Mouse (Mus musculus) MEL (cell line): Measurements from ENCODE around the gene 1500009C09Rik. TPM values are rescaled to one million over a fixed set of nuclear protein-coding genes. Genes with fewer than 3 reads are reported as not detected.

Source experiments
- DNase-seq: peaks from one replicate; pipeline ENCODE4 v3.0.0; 2011; ENCODE audit warnings: low read depth, low spot score
- H3K27ac ChIP-seq: 2 replicates; pipeline ENCODE4 v1.5.1; 2012; ENCODE audit warnings: low read depth, mild to moderate bottlenecking, control low read depth, low read length, moderate library complexity; ENCODE audit not compliant: control insufficient read depth
- H3K27me3 ChIP-seq, 2 experiments: fragments of 150-350 bp in 1 of 2; sonication (generic) in 1 of 2; 2 replicates each; pipeline ENCODE4 v1.6.1; 2012; ENCODE audit warnings: low read length in 2 of 2, mild to moderate bottlenecking in 2 of 2, improper control_type of control experiment in 1 of 2, moderate library complexity in 1 of 2; ENCODE audit not compliant: insufficient read depth in 2 of 2, control insufficient read depth in 1 of 2
- H3K36me3 ChIP-seq, 2 experiments: 2 replicates each; pipeline ENCODE4 v1.6.1; 2012 to 2014; ENCODE audit warnings: low read length in 2 of 2, improper control_type of control experiment in 1 of 2, inconsistent platforms in 1 of 2, mild to moderate bottlenecking in 1 of 2; ENCODE audit not compliant: insufficient read depth in 2 of 2, control insufficient read depth in 1 of 2
- H3K4me1 ChIP-seq, 2 experiments: fragments of 150-350 bp in 1 of 2; sonication (generic) in 1 of 2; 2 replicates each; pipeline ENCODE4 v1.6.1; 2012; ENCODE audit warnings: low read length in 2 of 2, improper control_type of control experiment in 1 of 2, mild to moderate bottlenecking in 1 of 2; ENCODE audit not compliant: insufficient read depth in 2 of 2, control insufficient read depth in 1 of 2
- H3K4me3 ChIP-seq, 2 experiments: fragments of 150-350 bp in 1 of 2; sonication (generic) in 1 of 2; 2 replicates each; pipeline ENCODE4 v1.5.1; 2012; ENCODE audit warnings: low read depth in 2 of 2, low read length in 2 of 2, mild to moderate bottlenecking in 2 of 2, moderate library complexity in 2 of 2, control low read depth in 1 of 2, improper control_type of control experiment in 1 of 2; ENCODE audit not compliant: control insufficient read depth in 1 of 2, insufficient read depth in 1 of 2
- H3K79me2 ChIP-seq: 2 replicates; pipeline ENCODE4 v1.6.1; 2012; ENCODE audit warnings: mild to moderate bottlenecking, low read length, moderate library complexity; ENCODE audit not compliant: control insufficient read depth, poor library complexity, insufficient read depth
- H3K9ac ChIP-seq: 2 replicates; pipeline ENCODE4 v1.6.1; 2012; ENCODE audit warnings: low read depth, mild to moderate bottlenecking, control low read depth, low read length, moderate library complexity; ENCODE audit not compliant: control insufficient read depth, poor library complexity, severe bottlenecking
- H3K9me3 ChIP-seq: fragments of 150-350 bp; sonication (generic); replicated peaks from 2 replicates; pipeline ENCODE4 v1.6.1; 2012; ENCODE audit warnings: mild to moderate bottlenecking, low read length, improper control_type of control experiment, moderate library complexity; ENCODE audit not compliant: insufficient read depth
- CHD1 ChIP-seq: IDR thresholded peaks from 2 replicates; pipeline ENCODE4 v1.6.1; 2012; ENCODE audit warnings: low read depth, mild to moderate bottlenecking, inconsistent platforms, low read length, improper control_type of control experiment
- CHD2 ChIP-seq: IDR thresholded peaks from 2 replicates; pipeline ENCODE4 v1.6.1; 2011; ENCODE audit warnings: low read length, improper control_type of control experiment
- CTCF ChIP-seq, 3 experiments: IDR thresholded peaks in 2 of 3; conservative IDR thresholded peaks in 1 of 3; 2 replicates each; pipeline ENCODE4 v1.5.1; 2011 to 2012; ENCODE audit warnings: low read length in 3 of 3, low read depth in 2 of 3, mild to moderate bottlenecking in 2 of 3, improper control_type of control experiment in 1 of 3, inconsistent platforms in 1 of 3, mixed read lengths in 1 of 3, moderate library complexity in 1 of 3; ENCODE audit not compliant: control insufficient read depth in 1 of 3, insufficient read depth in 1 of 3, poor library complexity in 1 of 3, severe bottlenecking in 1 of 3
- ELF1 ChIP-seq: IDR thresholded peaks from 2 replicates; pipeline ENCODE4 v1.6.1; 2014; ENCODE audit warnings: low read depth, mild to moderate bottlenecking, inconsistent platforms, low read length, improper control_type of control experiment, moderate library complexity
- EP300 ChIP-seq, 2 experiments: IDR thresholded peaks; 2 replicates each; pipeline ENCODE4 v1.6.1; 2011; ENCODE audit warnings: improper control_type of control experiment in 2 of 2, low read length in 2 of 2, low read depth in 1 of 2, mild to moderate bottlenecking in 1 of 2
- GATA1 ChIP-seq: IDR thresholded peaks from 2 replicates; pipeline ENCODE4 v1.6.1; 2011; ENCODE audit warnings: low read depth, low read length, improper control_type of control experiment
- HCFC1 ChIP-seq: IDR thresholded peaks from 2 replicates; pipeline ENCODE4 v1.6.1; 2012; ENCODE audit warnings: low read depth, mild to moderate bottlenecking, inconsistent platforms, low read length, improper control_type of control experiment, moderate library complexity
- MAFK ChIP-seq: IDR thresholded peaks from 2 replicates; pipeline ENCODE4 v1.6.1; 2011; ENCODE audit warnings: low read depth, mild to moderate bottlenecking, low read length, improper control_type of control experiment, borderline replicate concordance
- MAX ChIP-seq: IDR thresholded peaks from 2 replicates; pipeline ENCODE4 v1.6.1; 2011; ENCODE audit warnings: low read length, improper control_type of control experiment
- MAZ ChIP-seq: IDR thresholded peaks from 2 replicates; pipeline ENCODE4 v1.6.1; 2012; ENCODE audit warnings: low read depth, mild to moderate bottlenecking, inconsistent platforms, low read length, improper control_type of control experiment
- MEF2A ChIP-seq: IDR thresholded peaks from 2 replicates; pipeline ENCODE4 v1.6.1; 2014; ENCODE audit warnings: low read depth, mild to moderate bottlenecking, inconsistent platforms, low read length, improper control_type of control experiment; ENCODE audit not compliant: poor library complexity, insufficient replicate concordance, severe bottlenecking; ENCODE audit errors: extremely low read depth
- MYB ChIP-seq: IDR thresholded peaks from 2 replicates; pipeline ENCODE4 v1.6.1; 2011; ENCODE audit warnings: mild to moderate bottlenecking, low read depth, low read length, improper control_type of control experiment
- NELFE ChIP-seq: IDR thresholded peaks from 2 replicates; pipeline ENCODE4 v1.6.1; 2011; ENCODE audit warnings: low read depth, low read length, improper control_type of control experiment
- POLR2A ChIP-seq, 2 experiments: IDR thresholded peaks; 2 replicates each; pipeline ENCODE4 v1.6.1; 2011 to 2012; ENCODE audit warnings: low read length in 2 of 2, mild to moderate bottlenecking in 2 of 2, control low read depth in 1 of 2, improper control_type of control experiment in 1 of 2, low read depth in 1 of 2, moderate library complexity in 1 of 2; ENCODE audit not compliant: control insufficient read depth in 1 of 2, insufficient read depth in 1 of 2, poor library complexity in 1 of 2
- POLR2AphosphoS2 ChIP-seq: IDR thresholded peaks from 2 replicates; pipeline ENCODE4 v1.6.1; 2011; ENCODE audit warnings: low read length, improper control_type of control experiment
- RCOR1 ChIP-seq: IDR thresholded peaks from 2 replicates; pipeline ENCODE4 v1.6.1; 2012; ENCODE audit warnings: low read depth, mild to moderate bottlenecking, inconsistent platforms, low read length, improper control_type of control experiment
- SIN3A ChIP-seq: IDR thresholded peaks from 2 replicates; pipeline ENCODE4 v1.6.1; 2012; ENCODE audit warnings: low read length, improper control_type of control experiment, inconsistent platforms
- TAL1 ChIP-seq: IDR thresholded peaks from 2 replicates; pipeline ENCODE4 v1.6.1; 2012; ENCODE audit warnings: mild to moderate bottlenecking, inconsistent platforms, low read length, moderate library complexity, mixed read lengths
- TCF12 ChIP-seq: IDR thresholded peaks from 2 replicates; pipeline ENCODE4 v1.6.1; 2014; ENCODE audit warnings: low read depth, mild to moderate bottlenecking, inconsistent platforms, low read length, improper control_type of control experiment, moderate library complexity
- USF1 ChIP-seq: IDR thresholded peaks from 2 replicates; pipeline ENCODE4 v1.6.1; 2014; ENCODE audit warnings: low read depth, mild to moderate bottlenecking, inconsistent platforms, low read length, improper control_type of control experiment, moderate library complexity
- USF2 ChIP-seq, 2 experiments: IDR thresholded peaks; 2 replicates each; pipeline ENCODE4 v1.6.1; 2011 to 2012; ENCODE audit warnings: improper control_type of control experiment in 2 of 2, low read length in 2 of 2, borderline replicate concordance in 1 of 2, inconsistent platforms in 1 of 2, low read depth in 1 of 2, mild to moderate bottlenecking in 1 of 2; ENCODE audit not compliant: insufficient read depth in 1 of 2
- ZNF384 ChIP-seq: IDR thresholded peaks from 2 replicates; pipeline ENCODE4 v1.6.1; 2012; ENCODE audit warnings: low read depth, mild to moderate bottlenecking, inconsistent platforms, low read length, improper control_type of control experiment
- polyA plus RNA-seq, 2 experiments: library from polyadenylated mRNA; stranded (reverse) in 1 of 2; unstranded in 1 of 2; fragments of >175 nt in 1 of 2; fragments of >200 nt in 1 of 2; gene quantifications; 2 replicates each; pipeline versions ENCODE4 v1.2.1 to v1.2.4; 2012; ENCODE audit warnings: low replicate concordance in 2 of 2, low read depth in 1 of 2; ENCODE audit not compliant: insufficient read length in 2 of 2, insufficient read depth in 1 of 2, missing spikeins in 1 of 2
- total RNA-seq: library from RNA; depleted of rRNA; stranded (reverse); fragments of 300-350 nt; gene quantifications from 2 replicates; pipeline ENCODE4 v1.2.3, GENCODE M21; 2012

1500009C09Rik gene
- total and polyA plus RNA-seq, 3 experiments = not detected

- no peaks in the 10 kb centered on the region for H3K4me1 ChIP-seq
- H3K27ac ChIP-seq = no peak overlapping the region
- H3K9ac ChIP-seq = no peak overlapping the region
- no peaks in the 10 kb centered on the region for H3K27me3 ChIP-seq
- no peaks in the 10 kb centered on the region for H3K79me2 ChIP-seq
- H3K4me3 ChIP-seq = no peak overlapping the region
- TF ChIP-seq GATA1 (no peak), NELFE (no peak), ZNF384 (no peak), RCOR1 (no peak)
- H3K36me3 ChIP-seq = no peaks in the 10 kb centered on the region
- no peaks in the 10 kb centered on the region for H3K9me3 ChIP-seq
- no peak for DNase-seq
Observed at GRCm38 (mm10) chr15:82206365-82207104, 45.7 kb upstream of the 1500009C09Rik start.

DNA sequence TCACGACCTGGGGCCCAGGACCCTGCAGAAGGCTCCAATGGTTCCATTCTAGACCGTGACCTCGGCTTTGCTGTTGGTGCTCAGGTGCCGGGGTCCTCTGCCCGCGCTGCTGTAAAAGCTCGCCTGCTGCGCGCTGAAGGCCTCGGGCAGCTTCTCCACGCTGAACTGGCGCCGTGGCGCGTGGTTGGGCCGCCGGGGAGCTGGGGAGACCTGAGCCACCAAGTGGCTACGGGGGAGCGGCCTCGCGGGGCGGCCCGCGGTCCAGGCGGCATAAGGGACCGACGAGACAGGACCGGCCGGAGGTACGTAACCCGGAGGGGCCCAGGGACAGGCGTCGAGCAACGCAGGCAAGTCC lies 45.1 kb upstream of the 1500009C09Rik start:
- H3K9me3 ChIP-seq = no peaks in the 10 kb centered on the region
- no peak for DNase-seq
- TF ChIP-seq MAZ (no peak), RCOR1 (no peak), MAFK (no peak), POLR2AphosphoS2 (no peak), MEF2A (no peak), EP300 (IDR thresholded peaks at IDR 0.05; ENCODE audit: low read depth in 1 of 2, low read length in 2 of 2) (no peak), TAL1 (no peak)
- TF ChIP-seq, all 39 proteins: peak for 0
- Histone ChIP-seq H3K9ac (no peak overlapping the region), H3K27ac (no peak overlapping the region), H3K4me1 (no peaks in the 10 kb centered on the region), H3K4me3 (no peak overlapping the region), H3K36me3 (no peaks in the 10 kb centered on the region), H3K79me2 (no peaks in the 10 kb centered on the region), H3K27me3 (no peaks in the 10 kb centered on the region)

- Histone ChIP-seq H3K4me1 (no peaks in the 10 kb centered on the region), H3K9me3 (no peaks in the 10 kb centered on the region), H3K9ac (no peak overlapping the region), H3K79me2 (no peaks in the 10 kb centered on the region), H3K27ac (no peak overlapping the region), H3K4me3 (no peak overlapping the region), H3K27me3 (no peaks in the 10 kb centered on the region), H3K36me3 (no peaks in the 10 kb centered on the region)
- TF ChIP-seq POLR2A (IDR thresholded peaks at IDR 0.05; ENCODE audit: control insufficient read depth in 1 of 2, insufficient read depth in 1 of 2, low read depth in 1 of 2, low read length in 2 of 2, poor library complexity in 1 of 2) = no peak
- no peak for TF ChIP-seq USF1
- TF ChIP-seq HCFC1 = no peak
- no peak for TF ChIP-seq CHD2
- TF ChIP-seq USF2 (IDR thresholded peaks at IDR 0.05; ENCODE audit: borderline replicate concordance in 1 of 2, insufficient read depth in 1 of 2, low read depth in 1 of 2, low read length in 2 of 2) = no peak
- TF ChIP-seq CTCF (IDR thresholded peaks at IDR 0.05 in 2 of 3, conservative IDR thresholded peaks at IDR 0.05 in 1 of 3; ENCODE audit: control insufficient read depth in 1 of 3, insufficient read depth in 1 of 3, low read depth in 2 of 3, low read length in 3 of 3, poor library complexity in 1 of 3, severe bottlenecking in 1 of 3) = no peak
- TF ChIP-seq ELF1 = no peak
- no peak for TF ChIP-seq CHD1
- TF ChIP-seq MAX = no peak
- no peak for TF ChIP-seq POLR2AphosphoS2
- TF ChIP-seq TCF12 = no peak
- TF ChIP-seq EP300 (IDR thresholded peaks at IDR 0.05; ENCODE audit: low read depth in 1 of 2, low read length in 2 of 2) = no peak
- TF ChIP-seq MYB = no peak
- TF ChIP-seq SIN3A = no peak
- DNase-seq = no peak
Observed at GRCm38 (mm10) chr15:82207504-82208219, 44.5 kb upstream of the 1500009C09Rik start.
